Mouse (Mus musculus) retina, embryonic 14.5 days (tissue): ENCODE data around the gene Atf7ip2.

Source experiments
- DNase-seq: peaks from one replicate; pipeline ENCODE4 v3.0.0-alpha.2; 2015; ENCODE audit warnings: low spot score

Gene Atf7ip2

GRCm38 (mm10) chr16:10297696-10298644 is 105.5 kb downstream of the Atf7ip2 start:
- no peak for DNase-seq

DNA sequence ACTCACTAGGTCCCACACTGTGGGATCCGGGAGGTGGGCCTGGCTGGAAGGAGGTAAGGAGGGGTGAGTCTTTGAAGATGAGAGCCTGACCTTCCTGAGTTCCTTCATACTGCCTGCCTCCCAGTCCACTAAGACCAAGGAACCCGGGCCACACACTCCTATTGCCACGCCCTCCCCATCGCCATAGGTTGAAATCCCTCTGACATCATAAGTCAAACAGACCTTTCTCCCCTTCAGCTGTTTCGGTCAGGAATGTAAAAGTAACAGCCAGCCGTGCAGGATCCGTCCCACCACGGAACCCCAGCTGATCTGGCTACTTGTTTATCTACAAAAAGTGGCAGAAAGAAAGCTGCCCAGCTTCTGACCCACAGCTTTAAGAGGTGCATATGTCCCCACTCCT is 107.1 kb downstream of the Atf7ip2 start:
- DNase-seq, result no peak

DNA sequence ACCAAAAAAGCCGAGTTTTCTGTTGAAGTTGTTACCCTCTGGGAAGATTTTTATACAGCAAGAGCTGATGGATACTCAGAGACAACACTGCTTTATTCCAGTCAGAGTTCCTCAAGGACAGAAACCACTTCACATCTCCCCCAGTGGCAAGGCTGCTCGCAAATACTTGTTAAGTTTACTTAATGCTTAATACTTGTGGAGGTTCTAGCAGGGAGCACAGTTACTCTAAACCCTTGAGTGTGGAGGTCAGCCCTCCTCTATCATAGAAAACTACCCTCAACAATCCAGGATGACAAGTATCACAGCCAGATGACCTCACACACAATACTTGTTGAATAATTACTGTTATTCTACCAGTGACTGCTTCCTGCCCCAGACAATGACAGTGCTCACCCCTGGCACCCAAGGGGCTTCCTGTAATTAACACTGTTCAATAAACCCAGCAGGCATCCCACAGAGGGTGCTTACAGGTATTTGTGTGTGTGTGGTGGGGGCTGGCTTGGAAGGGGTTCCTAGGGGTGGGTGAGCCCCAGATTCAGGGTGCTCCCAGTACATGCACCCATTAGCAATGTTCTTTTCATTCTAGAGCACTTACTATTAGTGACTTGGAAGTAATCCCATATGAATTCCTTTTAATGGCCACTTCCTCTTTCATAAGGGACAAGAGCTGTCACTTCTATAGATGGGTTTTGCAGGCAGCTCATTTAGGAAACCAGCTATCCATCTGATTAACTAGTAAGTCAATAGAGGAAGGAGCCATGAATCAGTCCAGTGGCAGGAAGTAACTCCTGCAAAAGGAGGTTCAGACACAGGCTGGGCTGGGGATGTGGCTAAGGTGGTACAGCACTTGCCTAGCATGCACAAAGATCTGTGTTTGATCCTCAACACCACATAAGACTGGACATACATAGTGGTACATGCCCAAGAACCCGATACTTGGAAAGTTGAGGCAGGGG is 108.0 kb downstream of the Atf7ip2 start:
- no peak for DNase-seq
